Mouse (Mus musculus) ovary, postnatal 10 days (tissue): Measurements from ENCODE around the gene Abca13.

Experiments
- DNase-seq: peaks from one replicate; pipeline ENCODE4 v3.0.0; 2022; ENCODE audit warnings: low spot score

Abca13 gene

DNA sequence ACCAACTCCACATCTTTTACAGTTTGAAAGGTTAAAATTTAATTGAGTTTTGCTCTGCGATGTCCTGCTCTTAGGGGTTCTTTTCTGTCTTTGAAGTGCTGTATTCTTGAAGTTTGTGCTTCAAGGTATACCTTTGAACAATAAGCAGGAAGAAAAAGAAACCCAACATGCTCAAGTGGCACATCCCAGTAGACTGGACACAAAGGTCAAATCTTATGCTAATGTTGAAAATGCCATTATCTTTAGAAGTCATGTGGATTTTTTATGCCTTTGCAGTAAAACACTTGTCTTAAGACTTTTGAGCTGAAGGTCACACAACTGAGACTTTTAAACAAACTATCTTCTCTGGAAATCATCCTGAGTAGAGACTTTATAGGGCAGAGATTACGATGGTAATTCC, 493.2 kb downstream of the Abca13 start:
- no peak for DNase-seq

DNA sequence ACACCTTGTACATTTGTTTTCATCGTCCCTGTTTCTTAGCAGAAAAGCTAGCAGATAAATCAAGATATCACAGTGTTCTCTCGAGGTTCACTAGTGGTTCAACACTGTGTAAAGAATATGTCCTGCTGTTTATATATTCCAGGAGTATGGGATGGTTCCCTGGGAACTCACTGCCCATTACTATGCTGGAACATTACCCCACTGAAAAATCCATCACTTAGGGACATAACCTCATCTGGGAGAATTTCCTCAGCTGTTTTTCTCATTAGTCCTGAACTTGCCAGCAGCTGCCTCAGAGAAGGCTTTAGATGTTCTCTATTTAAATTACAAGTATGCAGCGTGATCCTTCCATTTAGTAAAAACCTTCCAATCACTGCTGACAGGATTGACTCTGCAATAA, 513.4 kb downstream of the Abca13 start:
- no peak for DNase-seq

DNA sequence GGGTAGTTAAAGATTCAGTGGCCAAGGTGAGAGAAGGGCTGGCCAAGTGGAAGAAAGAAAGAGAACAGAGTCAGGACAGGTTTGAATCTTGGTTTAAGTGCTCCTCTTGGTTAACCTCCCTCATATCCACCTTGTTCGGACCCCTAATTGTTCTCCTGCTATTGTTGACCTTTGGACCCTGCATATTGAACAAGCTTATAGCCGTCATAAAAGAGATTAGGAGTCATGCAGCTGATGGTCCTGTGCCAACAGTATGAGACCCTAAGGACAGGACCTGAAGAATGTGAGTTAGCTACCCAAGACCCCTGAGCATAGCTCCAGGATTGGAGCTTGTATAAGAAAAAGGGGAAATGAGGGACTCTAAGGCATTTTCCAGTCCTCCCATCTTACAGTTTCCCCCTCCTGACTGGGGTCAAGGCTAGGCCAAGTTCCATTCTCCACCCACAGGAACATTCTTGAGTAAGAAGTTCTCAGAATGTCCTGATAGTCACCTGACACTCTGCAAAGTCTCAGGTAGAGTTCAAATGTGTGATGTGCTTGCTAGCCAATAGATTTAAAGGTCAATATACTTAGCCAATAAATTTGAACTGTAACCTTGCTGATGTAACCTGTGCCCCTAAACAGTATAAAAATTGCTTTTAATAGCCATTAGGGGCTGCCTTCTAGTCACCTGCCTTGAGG, 536.2 kb downstream of the Abca13 start:
- DNase-seq = no peak

DNA sequence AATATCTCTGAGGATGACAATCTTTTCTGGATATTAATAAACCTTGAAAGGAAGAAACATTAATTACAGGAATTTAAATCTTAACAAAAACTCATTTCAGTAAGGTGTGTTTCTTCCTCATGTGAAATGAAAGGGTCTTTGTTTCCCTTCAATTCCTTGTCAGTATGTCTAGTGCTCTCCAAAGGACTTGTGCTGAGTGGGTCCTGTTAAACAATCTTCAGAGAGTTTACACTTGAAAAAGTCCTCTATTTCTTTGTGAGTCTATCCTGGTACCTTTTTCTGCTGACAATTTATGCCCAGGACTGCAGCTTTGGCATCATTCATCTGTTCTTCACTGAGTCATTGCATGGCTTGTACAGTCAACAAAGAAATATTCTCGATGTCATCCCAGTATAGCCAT, 539.6 kb downstream of the Abca13 start:
- DNase-seq = no peak
